Mouse (Mus musculus): ENCODE results near the gene Zswim3. TPM values are rescaled to one million over a fixed set of nuclear protein-coding genes. Genes with fewer than 3 reads are reported as not detected.

The Zswim3 gene
- total RNA-seq, 1 experiment = 7.0 TPM

DNA sequence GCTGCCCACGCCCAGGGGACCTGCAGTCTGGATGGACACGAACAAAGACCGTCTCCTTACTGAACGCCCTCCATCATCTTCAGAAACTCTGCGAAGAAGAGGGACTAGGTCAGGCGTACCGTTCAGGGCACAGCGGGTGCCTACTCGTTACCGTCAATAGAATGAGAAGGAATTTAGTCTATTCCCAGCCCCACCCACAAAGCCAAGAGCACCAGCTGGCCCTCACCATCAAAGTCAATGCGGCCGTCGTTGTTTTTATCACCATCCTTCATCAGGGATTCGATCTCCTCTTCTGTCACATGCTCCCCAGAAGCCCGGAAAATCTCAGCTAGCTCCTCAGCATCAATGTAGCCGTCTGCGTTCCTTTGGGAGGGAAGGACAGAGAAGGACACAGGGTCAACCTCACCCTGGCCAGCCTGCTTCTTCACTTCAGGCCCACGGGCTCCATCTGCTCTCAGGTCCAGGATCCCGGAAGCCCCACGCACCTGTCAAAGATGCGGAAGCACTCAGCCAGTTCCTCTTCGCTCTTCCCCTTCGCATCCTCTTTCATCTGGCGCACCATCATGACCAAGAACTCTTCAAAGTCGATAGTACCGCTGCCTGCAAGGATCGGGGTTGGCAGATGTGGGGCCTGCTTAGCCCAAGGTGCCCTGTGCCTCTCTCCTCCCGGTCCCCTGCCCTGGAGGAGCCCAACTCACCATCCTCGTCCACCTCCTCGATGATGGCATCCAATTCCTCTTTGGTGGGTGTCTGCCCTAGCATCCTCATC lies 27.5 kb upstream of the Zswim3 start:
- no peak for TF ChIP-seq MAFK (IDR thresholded peaks at IDR 0.05; ENCODE audit: insufficient read depth, low read depth, low read length)
- Histone ChIP-seq H3K36me3 (ENCODE audit: control insufficient read depth, insufficient read depth, low read length, poor library complexity, severe bottlenecking) (peaks cover 6% of the 10 kb centered on the region), H3K4me3 (ENCODE audit: insufficient read depth in 1 of 2, low read depth in 1 of 2, low read length in 2 of 2, poor library complexity in 1 of 2, severe bottlenecking in 1 of 2) (peak overlapping the region in 1 of 2 experiments; percentile 40; a peak in 1 of 4 replicates), H3K27ac (ENCODE audit: insufficient read depth, low read depth, low read length, poor library complexity, severe bottlenecking) (no peak overlapping the region), H3K9me3 (ENCODE audit: control insufficient read depth, insufficient read depth, low read depth, low read length) (no peaks in the 10 kb centered on the region), H3K9ac (ENCODE audit: insufficient read depth, low read depth, low read length, poor library complexity, severe bottlenecking) (no peak overlapping the region), H3K4me1 (ENCODE audit: control insufficient read depth in 2 of 2, insufficient read depth in 2 of 2, low read length in 2 of 2, poor library complexity in 1 of 2) (peaks cover 0 to 10% of the 10 kb centered on the region in 2 experiments; a peak in 2 of 4 replicates)
- in situ Hi-C loops (cut with MboI; ENCODE audit: low sequenced_read_pairs in 2 of 2, unreplicated experiment in 2 of 2) = no loop called here
- no peak for DNase-seq (ENCODE audit: low read depth, low spot score)

DNA sequence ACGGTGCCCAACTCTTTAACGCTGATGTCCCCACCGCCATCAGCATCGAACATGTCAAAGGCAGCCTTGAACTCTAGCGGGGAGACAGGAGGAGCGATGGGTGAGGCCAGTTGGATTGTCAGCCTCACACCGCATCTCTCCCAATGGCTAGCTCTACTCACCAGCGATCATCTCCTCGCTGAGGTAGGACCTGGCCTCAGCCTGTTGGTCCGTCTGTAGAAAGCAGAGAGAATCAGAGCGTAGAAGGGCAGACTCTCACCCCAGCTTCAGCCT lies 26.9 kb upstream of the Zswim3 start:
- TF ChIP-seq ZC3H11A (IDR thresholded peaks at IDR 0.05; ENCODE audit: borderline replicate concordance, low read depth, low read length) (no peak), MAFK (IDR thresholded peaks at IDR 0.05; ENCODE audit: insufficient read depth, low read depth, low read length) (no peak), CHD2 (IDR thresholded peaks at IDR 0.05; ENCODE audit: low read depth, low read length) (no peak), ZNF384 (IDR thresholded peaks at IDR 0.05; ENCODE audit: low read depth, low read length) (no peak), HCFC1 (IDR thresholded peaks at IDR 0.05; ENCODE audit: borderline replicate concordance, insufficient read depth, low read length) (no peak)
- no peak for DNase-seq (ENCODE audit: low read depth, low spot score)
- Histone ChIP-seq H3K9me3 (ENCODE audit: control insufficient read depth, insufficient read depth, low read depth, low read length) (no peaks in the 10 kb centered on the region), H3K36me3 (ENCODE audit: control insufficient read depth, insufficient read depth, low read length, poor library complexity, severe bottlenecking) (peaks cover 3% of the 10 kb centered on the region), H3K9ac (ENCODE audit: insufficient read depth, low read depth, low read length, poor library complexity, severe bottlenecking) (no peak overlapping the region), H3K4me1 (ENCODE audit: control insufficient read depth in 2 of 2, insufficient read depth in 2 of 2, low read length in 2 of 2, poor library complexity in 1 of 2) (peaks cover 0 to 10% of the 10 kb centered on the region in 2 experiments; a peak in 2 of 4 replicates), H3K4me3 (ENCODE audit: insufficient read depth in 1 of 2, low read depth in 1 of 2, low read length in 2 of 2, poor library complexity in 1 of 2, severe bottlenecking in 1 of 2) (no peak overlapping the region), H3K27ac (ENCODE audit: insufficient read depth, low read depth, low read length, poor library complexity, severe bottlenecking) (no peak overlapping the region)
- in situ Hi-C loops (cut with MboI; ENCODE audit: low sequenced_read_pairs in 2 of 2, unreplicated experiment in 2 of 2) = no loop called here

DNA sequence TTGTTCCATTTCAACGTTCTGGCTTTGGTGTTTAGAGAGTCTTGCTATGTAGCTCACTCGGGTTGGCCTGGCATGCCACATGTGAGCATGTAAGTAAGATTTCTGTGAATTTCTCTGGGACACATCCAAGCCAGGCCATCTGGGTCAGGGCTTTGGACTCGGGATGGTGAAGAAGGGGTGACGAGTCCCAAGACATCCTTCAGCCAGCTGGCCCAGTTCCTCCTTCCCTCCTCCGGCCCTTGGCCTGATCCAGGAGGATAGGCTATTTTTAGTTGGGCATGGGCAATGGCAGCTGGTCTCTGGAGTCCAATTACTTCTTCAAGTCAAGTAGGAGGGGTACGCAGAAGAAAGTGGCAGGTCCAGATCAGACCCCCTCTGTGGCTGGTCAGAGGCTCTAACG lies 26.1 kb upstream of the Zswim3 start:
- DNase-seq (ENCODE audit: low read depth, low spot score) = no peak
- Histone ChIP-seq H3K9ac (ENCODE audit: insufficient read depth, low read depth, low read length, poor library complexity, severe bottlenecking) (no peak overlapping the region), H3K27ac (ENCODE audit: insufficient read depth, low read depth, low read length, poor library complexity, severe bottlenecking) (no peak overlapping the region), H3K9me3 (ENCODE audit: control insufficient read depth, insufficient read depth, low read depth, low read length) (no peaks in the 10 kb centered on the region), H3K36me3 (ENCODE audit: control insufficient read depth, insufficient read depth, low read length, poor library complexity, severe bottlenecking) (no peaks in the 10 kb centered on the region), H3K4me3 (ENCODE audit: insufficient read depth in 1 of 2, low read depth in 1 of 2, low read length in 2 of 2, poor library complexity in 1 of 2, severe bottlenecking in 1 of 2) (no peak overlapping the region), H3K4me1 (ENCODE audit: control insufficient read depth in 2 of 2, insufficient read depth in 2 of 2, low read length in 2 of 2, poor library complexity in 1 of 2) (peaks cover 0 to 10% of the 10 kb centered on the region in 2 experiments; a peak in 2 of 4 replicates)
- no peak for TF ChIP-seq HCFC1 (IDR thresholded peaks at IDR 0.05; ENCODE audit: borderline replicate concordance, insufficient read depth, low read length)
- no peak for TF ChIP-seq ZC3H11A (IDR thresholded peaks at IDR 0.05; ENCODE audit: borderline replicate concordance, low read depth, low read length)
- TF ChIP-seq CHD2 (IDR thresholded peaks at IDR 0.05; ENCODE audit: low read depth, low read length) = no peak
- no peak for TF ChIP-seq ZNF384 (IDR thresholded peaks at IDR 0.05; ENCODE audit: low read depth, low read length)
- TF ChIP-seq MAFK (IDR thresholded peaks at IDR 0.05; ENCODE audit: insufficient read depth, low read depth, low read length) = no peak
- in situ Hi-C loops (cut with MboI; ENCODE audit: low sequenced_read_pairs in 2 of 2, unreplicated experiment in 2 of 2) = no loop called here

DNA sequence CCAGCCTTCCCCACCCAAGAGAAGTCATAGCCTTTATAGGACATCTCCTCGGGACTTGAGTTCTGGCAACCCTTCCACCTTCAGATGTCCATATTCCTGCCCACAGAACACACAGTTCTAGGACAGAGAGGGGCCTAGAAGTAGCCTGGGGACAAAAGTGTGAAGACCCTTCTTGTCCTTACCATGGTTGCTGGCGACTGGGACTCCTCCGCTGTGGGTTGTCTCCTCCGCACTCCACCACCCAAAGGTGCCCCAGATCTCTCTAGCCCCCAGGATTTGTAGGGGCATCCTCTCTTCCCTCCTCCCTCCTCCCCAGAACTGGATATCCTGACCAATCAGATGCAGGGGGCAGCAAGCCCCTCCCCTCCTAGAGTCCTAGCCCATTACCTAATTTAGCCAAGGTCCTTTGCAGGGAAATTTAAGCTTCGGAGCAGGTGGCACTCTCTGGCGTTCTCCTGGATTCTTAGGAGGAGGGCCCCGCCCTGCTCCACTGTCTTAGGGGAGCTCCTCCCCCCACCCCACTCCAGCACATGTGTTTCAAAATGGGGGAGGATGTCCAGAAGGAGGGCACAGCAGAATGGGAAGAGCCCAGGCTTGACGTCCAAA lies 25.3 kb upstream of the Zswim3 start, which contains the start of gene Tnnc2:
Gene Tnnc2, minus strand, starts transcription at position 487 of the 606 bp plus-strand sequence.
- peaks cover 0 to 10% of the 10 kb centered on the region in 2 experiments; a peak in 1 of 4 replicates for H3K4me1 ChIP-seq (ENCODE audit: control insufficient read depth in 2 of 2, insufficient read depth in 2 of 2, low read length in 2 of 2, poor library complexity in 1 of 2)
- no peak for TF ChIP-seq MAFK (IDR thresholded peaks at IDR 0.05; ENCODE audit: insufficient read depth, low read depth, low read length)
- no peak for TF ChIP-seq ZC3H11A (IDR thresholded peaks at IDR 0.05; ENCODE audit: borderline replicate concordance, low read depth, low read length)
- no peak for TF ChIP-seq CHD2 (IDR thresholded peaks at IDR 0.05; ENCODE audit: low read depth, low read length)
- no peak for TF ChIP-seq HCFC1 (IDR thresholded peaks at IDR 0.05; ENCODE audit: borderline replicate concordance, insufficient read depth, low read length)
- TF ChIP-seq ZNF384 (IDR thresholded peaks at IDR 0.05; ENCODE audit: low read depth, low read length) = no peak

More for the DNA sequence above, 25.3 kb upstream of the Zswim3 start, which contains the start of gene Tnnc2:
- no peak for DNase-seq (ENCODE audit: low read depth, low spot score)
- no peak within 1 kb of the TSS for H3K27ac ChIP-seq (ENCODE audit: insufficient read depth, low read depth, low read length, poor library complexity, severe bottlenecking)
- in situ Hi-C loops (cut with MboI; ENCODE audit: low sequenced_read_pairs in 2 of 2, unreplicated experiment in 2 of 2) = no loop called here
- H3K9me3 ChIP-seq (ENCODE audit: control insufficient read depth, insufficient read depth, low read depth, low read length) = no peaks in the 10 kb centered on the region
- no peaks in the 10 kb centered on the region for H3K36me3 ChIP-seq (ENCODE audit: control insufficient read depth, insufficient read depth, low read length, poor library complexity, severe bottlenecking)
- no peak within 1 kb of the TSS for H3K9ac ChIP-seq (ENCODE audit: insufficient read depth, low read depth, low read length, poor library complexity, severe bottlenecking)
- H3K4me3 ChIP-seq (ENCODE audit: insufficient read depth in 1 of 2, low read depth in 1 of 2, low read length in 2 of 2, poor library complexity in 1 of 2, severe bottlenecking in 1 of 2) = no peak within 1 kb of the TSS
